Mouse (Mus musculus) lung, postnatal 0 days (tissue): Measurements from ENCODE around the gene Mylk4.

Source experiments
- CTCF ChIP-seq: IDR thresholded peaks from 2 replicates; pipeline ENCODE4 v1.5.1; 2016; ENCODE audit warnings: antibody characterized with exemption, mild to moderate bottlenecking
- EP300 ChIP-seq: IDR thresholded peaks from 2 replicates; pipeline ENCODE4 v1.6.1; 2016; ENCODE audit warnings: antibody characterized with exemption, mild to moderate bottlenecking, control low read depth

DNA sequence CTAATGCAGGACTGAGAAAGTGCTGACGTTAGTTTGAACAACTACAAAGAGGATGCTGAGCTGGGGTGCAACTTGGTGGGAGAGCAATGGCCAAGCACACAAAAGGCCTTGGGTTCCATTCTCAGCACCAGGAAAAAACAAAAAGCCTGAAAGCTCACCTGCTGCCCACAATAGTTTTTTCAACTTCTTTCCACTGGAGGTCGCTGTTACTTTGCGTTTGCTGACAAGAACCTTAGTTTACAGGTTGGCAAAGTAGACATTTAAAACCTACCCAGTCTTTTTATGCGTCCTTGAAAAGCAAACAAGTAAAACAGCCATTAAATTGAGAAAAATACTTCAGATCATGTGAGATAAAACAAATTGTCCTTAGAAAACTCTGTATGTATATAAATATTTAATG, 15.7 kb downstream of the Mylk4 start:
- TF ChIP-seq CTCF (peak; percentile 66), EP300 (no peak)
